Mouse (Mus musculus) right cerebral cortex, postnatal 14 days (tissue): ENCODE measurements around the gene Zfp398.

Source experiments
- DNase-seq: peaks from one replicate; pipeline ENCODE4 v3.0.0; 2022

Zfp398 gene

GRCm38 (mm10) chr6:47835482-47835983, at the start of gene Zfp398:
TSS of gene Zfp398 (plus strand) at chr6:47835661.
- DNase-seq = peak; percentile 96

GRCm38 (mm10) chr6:47787941-47788736, 47.3 kb upstream of the Zfp398 start:
- peak; percentile 67 for DNase-seq

- DNase-seq = no peak
These were observed 46.6 kb upstream of the Zfp398 start for GRCm38 (mm10) chr6:47788821-47789220.

- DNase-seq = no peak
These were observed 44.7 kb upstream of the Zfp398 start for GRCm38 (mm10) chr6:47790745-47791144.

- DNase-seq = no peak
These were observed 42.9 kb upstream of the Zfp398 start for GRCm38 (mm10) chr6:47792533-47792932.

- DNase-seq = no peak
These were observed 42.2 kb upstream of the Zfp398 start for GRCm38 (mm10) chr6:47793284-47793683.

- DNase-seq = peak; percentile 45
These were observed 41.2 kb upstream of the Zfp398 start for GRCm38 (mm10) chr6:47794106-47794830.

- peak; percentile 46 for DNase-seq
These were observed 36.4 kb upstream of the Zfp398 start for GRCm38 (mm10) chr6:47799079-47799478.

GRCm38 (mm10) chr6:47805520-47805919, 29.9 kb upstream of the Zfp398 start:
- DNase-seq = no peak

- DNase-seq = no peak
These were observed 28.0 kb upstream of the Zfp398 start for GRCm38 (mm10) chr6:47807419-47807818.

- no peak for DNase-seq
These were observed 26.9 kb upstream of the Zfp398 start for GRCm38 (mm10) chr6:47808545-47808944.

- no peak for DNase-seq
These were observed 26.4 kb upstream of the Zfp398 start for GRCm38 (mm10) chr6:47809053-47809452.

GRCm38 (mm10) chr6:47810181-47810580, 25.3 kb upstream of the Zfp398 start:
- DNase-seq = no peak

GRCm38 (mm10) chr6:47811324-47811723, 24.1 kb upstream of the Zfp398 start:
- DNase-seq = no peak

GRCm38 (mm10) chr6:47812271-47812915, 23.1 kb upstream of the Zfp398 start:
- no peak for DNase-seq

- peak; percentile 96 for DNase-seq
These were observed 22.1 kb upstream of the Zfp398 start, which contains the start of gene Pdia4 for GRCm38 (mm10) chr6:47813257-47813878. TSS of gene Pdia4 (minus strand) at chr6:47813430.

- DNase-seq = no peak
These were observed 19.3 kb upstream of the Zfp398 start for GRCm38 (mm10) chr6:47816151-47816550.

- no peak for DNase-seq
These were observed 16.7 kb upstream of the Zfp398 start for GRCm38 (mm10) chr6:47818721-47819120.

- DNase-seq = no peak
These were observed 15.7 kb upstream of the Zfp398 start for GRCm38 (mm10) chr6:47819626-47820325.

GRCm38 (mm10) chr6:47821236-47821635, 14.2 kb upstream of the Zfp398 start:
- DNase-seq = no peak

GRCm38 (mm10) chr6:47821776-47822175, 13.7 kb upstream of the Zfp398 start:
- DNase-seq = no peak

GRCm38 (mm10) chr6:47824241-47824640, 11.2 kb upstream of the Zfp398 start:
- DNase-seq = no peak
